Mouse (Mus musculus): ENCODE results near the gene D230025D16Rik.
A peak's percentile ranks its signal among the peaks of the same experiment; 100 is the strongest.
"Not testable (repeated sequence)": the region's sequence is repeated elsewhere in the genome, so short reads cannot be mapped to it uniquely, and the experiment has no call there.

D230025D16Rik gene

DNA sequence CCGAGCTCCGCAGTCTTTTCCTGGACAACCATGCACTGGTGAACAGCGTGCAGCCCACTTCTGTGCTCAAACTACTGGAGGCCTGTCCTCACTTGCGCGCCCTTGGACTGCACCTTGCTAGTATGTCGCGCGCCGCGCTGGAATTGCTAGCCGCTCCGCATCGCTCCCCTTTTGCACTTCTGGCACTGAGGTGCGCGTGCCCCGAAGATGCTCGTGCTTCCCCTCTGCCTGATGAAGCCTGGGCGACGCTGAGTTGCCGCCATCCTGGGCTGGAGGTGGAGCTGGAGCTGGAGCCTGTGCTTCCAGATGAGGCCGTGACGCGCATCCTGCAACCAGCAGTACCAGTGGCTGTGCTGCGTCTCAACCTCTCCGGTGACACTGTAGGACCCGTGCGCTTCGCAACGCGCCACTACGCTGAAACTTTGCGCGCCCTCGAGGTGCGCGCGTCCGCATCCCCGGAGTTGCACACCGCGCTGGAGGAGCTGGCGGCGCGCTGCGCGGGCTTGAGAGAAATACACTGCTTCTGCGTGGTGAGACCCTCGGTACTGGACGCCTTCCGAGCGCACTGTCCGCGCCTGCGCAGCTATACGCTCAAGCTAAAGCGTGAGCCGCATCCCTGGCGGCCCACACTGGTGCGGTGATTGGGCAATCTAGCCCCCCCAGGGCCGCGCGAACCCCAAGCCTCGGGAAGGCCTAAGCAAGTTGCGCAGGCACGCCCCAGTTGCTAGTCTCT lies 43.6 kb downstream of the D230025D16Rik start:
- DNase-seq (ENCODE audit: inconsistent ontology term), result peak; percentile 39

- DNase-seq (ENCODE audit: inconsistent ontology term), result peak; percentile 29
Observed at GRCm38 (mm10) chr8:105269075-105269458, 44.1 kb downstream of the D230025D16Rik start.

DNA sequence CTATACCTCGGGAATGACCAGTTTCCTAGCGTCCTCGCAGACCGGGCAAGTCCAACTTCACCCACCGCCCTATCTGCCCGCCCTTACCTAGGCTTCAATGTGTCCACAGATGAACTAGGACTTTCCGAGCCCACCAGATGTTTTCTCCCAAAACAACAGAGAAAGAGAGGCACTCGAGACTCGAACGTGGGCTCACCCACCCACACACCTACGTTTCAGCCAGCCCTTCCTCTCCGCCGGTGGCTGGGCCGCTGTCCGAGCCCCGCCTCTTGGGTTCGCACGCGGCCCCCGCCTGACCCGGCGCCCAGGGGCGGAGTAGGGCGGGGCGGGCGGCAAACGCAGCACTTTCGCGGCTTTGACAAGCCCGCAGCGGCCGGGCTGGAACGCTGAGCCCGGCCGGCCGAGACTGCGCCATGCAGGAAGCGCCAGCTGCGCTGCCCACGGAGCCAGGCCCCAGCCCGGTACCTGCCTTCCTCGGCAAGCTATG lies 44.6 kb downstream of the D230025D16Rik start, which contains the start of gene Hsf4:
Gene Hsf4, plus strand, starts transcription at position 341 of the 487 bp plus-strand sequence.
- DNase-seq (ENCODE audit: inconsistent ontology term), result peak; percentile 67

- DNase-seq (ENCODE audit: inconsistent ontology term), result no peak
Observed at GRCm38 (mm10) chr8:105270101-105270915, 45.4 kb downstream of the D230025D16Rik start.

GRCm38 (mm10) chr8:105270916-105271186 lies 45.9 kb downstream of the D230025D16Rik start:
- no peak for DNase-seq (ENCODE audit: inconsistent ontology term)

DNA sequence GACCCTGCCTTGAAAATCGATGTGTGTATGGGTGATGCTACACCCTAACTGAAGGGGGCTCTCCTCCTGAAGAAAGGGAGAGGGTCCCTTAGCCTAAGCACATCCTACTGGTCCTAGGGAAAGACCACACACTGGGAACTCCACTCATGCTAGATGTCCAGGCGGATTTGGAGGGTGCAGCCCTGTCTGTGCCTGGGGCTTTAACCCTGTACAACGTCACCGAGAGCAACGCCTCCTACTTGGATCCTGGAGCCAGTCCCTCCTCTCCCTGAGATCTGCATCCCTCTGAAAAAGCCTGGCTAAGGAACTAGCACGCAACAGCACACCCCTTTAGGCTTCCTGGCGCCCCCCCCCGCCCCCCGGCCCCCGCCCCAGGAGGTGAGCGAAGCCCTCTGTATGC lies 50.4 kb downstream of the D230025D16Rik start:
- DNase-seq (ENCODE audit: inconsistent ontology term), result no peak

- peak; percentile 25 for DNase-seq (ENCODE audit: inconsistent ontology term)
Observed at GRCm38 (mm10) chr8:105275840-105276239, 50.9 kb downstream of the D230025D16Rik start, which contains the start of gene Nol3. TSS of gene Nol3 (plus strand) at chr8:105276140.

DNA sequence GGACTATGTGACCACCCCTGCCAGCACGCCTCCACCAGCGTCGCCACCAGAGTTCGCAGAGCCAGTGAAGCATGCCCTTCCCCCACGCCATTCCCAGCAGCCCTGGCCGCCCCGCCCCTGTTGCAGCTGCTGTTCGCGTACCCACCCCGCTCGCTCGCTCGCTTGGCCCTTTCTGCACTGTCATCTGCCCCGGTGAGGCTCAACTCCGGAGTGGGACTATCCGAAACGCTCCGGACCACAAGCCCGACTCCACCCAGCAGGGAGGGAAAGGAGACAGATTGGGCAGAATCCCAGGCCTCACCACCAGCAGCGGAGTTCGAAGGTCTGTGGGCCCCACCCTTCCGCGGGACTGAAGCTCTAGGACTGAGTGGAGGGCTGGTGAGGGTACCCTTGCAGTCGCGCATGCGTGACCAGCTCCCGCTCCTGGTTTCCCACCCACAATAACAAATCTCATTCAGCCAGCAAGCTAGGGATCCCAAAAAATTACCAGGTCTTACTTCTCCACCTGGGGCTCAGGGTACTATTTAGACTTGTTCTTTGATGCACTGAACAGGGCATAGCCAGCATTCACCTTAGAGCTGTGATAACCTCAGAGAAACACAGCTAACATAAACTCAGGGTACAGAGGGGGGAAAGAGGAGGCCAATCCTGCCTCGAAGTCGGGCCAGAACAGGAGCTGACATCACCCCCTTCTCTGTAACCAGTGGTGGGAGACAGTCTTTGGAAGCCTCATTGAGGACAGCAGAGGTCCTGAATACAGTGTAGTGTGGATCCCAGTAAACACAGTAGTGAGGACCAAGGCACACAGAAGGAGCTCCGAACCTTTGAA lies 51.6 kb downstream of the D230025D16Rik start:
- peak; percentile 65 for DNase-seq (ENCODE audit: inconsistent ontology term)

GRCm38 (mm10) chr8:105278911-105279334 lies 54.0 kb downstream of the D230025D16Rik start:
- DNase-seq (ENCODE audit: inconsistent ontology term), result peak; percentile 72

- no peak for DNase-seq (ENCODE audit: inconsistent ontology term)
Observed at GRCm38 (mm10) chr8:105280567-105280966, 55.6 kb downstream of the D230025D16Rik start.

DNA sequence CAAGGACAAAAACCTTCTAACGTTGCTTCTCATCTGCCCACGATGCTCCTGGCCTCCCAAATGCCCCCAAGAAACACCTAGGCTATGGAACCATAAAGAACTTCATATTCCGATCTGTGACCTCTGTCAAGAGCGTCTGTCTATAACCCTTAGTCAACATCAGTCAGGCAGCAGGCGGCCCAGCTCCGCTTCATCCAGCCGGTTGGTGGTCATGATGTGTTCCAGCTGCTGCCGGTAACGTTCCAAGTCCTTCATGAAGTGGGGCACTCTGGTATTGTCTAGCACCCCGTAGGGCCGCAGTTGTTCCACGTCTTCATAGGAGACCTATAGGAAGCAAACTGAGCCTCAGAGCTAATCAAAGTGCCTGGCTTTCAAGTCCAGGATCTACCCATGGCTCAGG lies 56.9 kb downstream of the D230025D16Rik start:
- DNase-seq (ENCODE audit: inconsistent ontology term), result no peak

- DNase-seq (ENCODE audit: inconsistent ontology term), result no peak
Observed at GRCm38 (mm10) chr8:105282239-105282638, 57.3 kb downstream of the D230025D16Rik start.

DNA sequence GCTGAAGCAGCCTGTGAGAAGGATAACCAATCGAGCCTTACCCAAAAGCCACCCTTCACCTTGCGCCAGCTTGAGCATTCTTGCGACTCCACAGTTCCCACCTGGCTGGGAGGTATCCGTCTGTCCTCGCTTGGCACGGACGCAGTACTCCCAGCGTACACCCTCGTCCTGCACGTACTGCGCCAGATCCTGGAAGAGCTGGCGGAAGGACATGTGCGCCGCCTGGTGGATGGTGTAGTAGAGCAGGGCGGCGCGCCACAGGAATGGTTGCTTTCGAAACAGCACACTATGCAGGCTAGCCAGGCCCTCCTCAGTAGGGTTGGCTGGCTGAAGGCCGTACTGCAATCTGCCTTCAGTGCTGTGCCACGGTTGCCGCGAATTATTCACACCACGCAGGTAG lies 58.1 kb downstream of the D230025D16Rik start:
- peak; percentile 16 for DNase-seq (ENCODE audit: inconsistent ontology term)

GRCm38 (mm10) chr8:105285514-105285913 lies 60.6 kb downstream of the D230025D16Rik start:
- DNase-seq (ENCODE audit: inconsistent ontology term), result no peak

- no peak for DNase-seq (ENCODE audit: inconsistent ontology term)
Observed at GRCm38 (mm10) chr8:105286907-105287306, 62.0 kb downstream of the D230025D16Rik start.

GRCm38 (mm10) chr8:105288231-105288630 lies 63.3 kb downstream of the D230025D16Rik start:
- no peak for DNase-seq (ENCODE audit: inconsistent ontology term)

DNA sequence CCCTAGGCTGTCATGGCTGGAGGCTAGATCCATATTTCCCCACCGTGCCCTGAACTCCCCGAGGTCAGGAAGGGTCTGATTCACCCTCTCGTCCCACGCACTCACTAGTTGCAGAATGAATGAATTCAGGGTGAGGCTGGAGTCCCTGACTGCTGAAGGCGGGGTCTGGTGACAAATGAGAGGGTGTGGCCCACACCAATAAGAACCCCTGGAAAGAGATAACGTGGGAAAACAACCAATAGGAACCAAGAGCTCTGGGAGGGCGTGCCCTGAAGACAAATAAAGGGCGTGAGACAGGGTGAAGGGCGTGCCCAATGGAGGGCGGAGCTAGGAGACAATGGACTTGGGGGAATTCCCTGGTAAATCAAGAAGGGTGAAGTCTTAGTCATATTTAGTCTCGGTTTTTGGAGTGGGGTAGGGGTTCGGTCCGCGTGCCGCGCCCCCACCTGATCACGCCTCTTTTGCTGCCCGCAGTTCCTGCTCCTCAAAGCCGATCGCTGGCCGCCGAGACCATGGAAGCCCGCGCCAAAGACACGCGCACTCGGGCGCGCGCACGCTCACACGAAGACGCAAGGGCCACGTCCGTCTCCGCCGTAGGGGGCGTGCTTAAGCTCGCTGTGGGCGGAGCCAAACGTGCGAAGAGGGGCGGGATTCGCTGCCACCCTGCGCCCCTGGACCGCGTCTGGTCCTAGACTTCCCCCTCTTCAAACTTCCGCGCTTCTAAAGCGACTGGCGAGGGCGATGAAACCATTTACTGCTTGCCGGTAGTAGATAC lies 64.2 kb downstream of the D230025D16Rik start:
- peak; percentile 97 for DNase-seq (ENCODE audit: inconsistent ontology term)

- peak; percentile 42 for DNase-seq (ENCODE audit: inconsistent ontology term)
Observed at GRCm38 (mm10) chr8:105289805-105290460, 65.0 kb downstream of the D230025D16Rik start, which contains the start of gene 4931428F04Rik. TSS of gene 4931428F04Rik (minus strand) at chr8:105289864.

DNA sequence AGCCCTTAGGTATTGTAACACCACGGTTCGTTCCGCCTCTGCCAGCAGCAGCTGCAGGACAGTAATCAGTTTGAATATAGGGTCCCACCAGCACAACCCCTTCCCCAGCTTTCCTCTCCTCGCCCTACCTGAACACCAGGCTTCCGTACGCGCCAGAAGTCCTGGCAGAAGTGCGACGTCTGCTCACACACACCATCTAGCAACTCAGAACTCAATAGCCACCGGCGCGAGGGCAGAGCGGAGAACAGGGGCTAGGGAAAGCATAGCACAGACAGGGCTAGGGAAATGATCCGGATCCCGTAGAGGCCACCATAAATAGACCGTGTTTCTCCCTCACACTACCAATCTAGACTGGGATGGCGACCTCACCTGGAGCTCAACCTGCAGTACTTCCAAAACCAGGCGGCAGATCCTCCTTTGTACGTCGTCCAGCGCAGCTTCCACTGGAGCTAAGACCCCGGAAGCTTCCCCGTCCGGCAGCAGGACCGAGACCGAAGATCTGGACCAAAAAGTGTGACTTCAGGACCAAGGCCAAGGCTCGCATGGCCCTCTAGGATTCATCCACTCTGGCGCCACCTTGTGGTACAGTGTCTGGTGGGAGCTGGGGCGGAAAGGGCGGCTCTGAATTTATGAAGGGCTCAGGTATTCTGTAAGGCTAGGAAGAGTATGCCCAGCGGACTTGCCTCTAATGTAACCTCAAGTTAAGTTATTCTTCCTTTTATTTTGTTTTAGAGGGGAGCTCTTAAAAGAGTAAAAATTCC lies 65.8 kb downstream of the D230025D16Rik start:
- DNase-seq (ENCODE audit: inconsistent ontology term), result peak; percentile 80

- not testable (repeated sequence) for DNase-seq (ENCODE audit: inconsistent ontology term)
Observed at GRCm38 (mm10) chr8:105291364-105291763, 66.4 kb downstream of the D230025D16Rik start.

All from Muller cell, postnatal 12 days (primary cell).